Mouse (Mus musculus) ES-Bruce4 (cell line): ENCODE data around the gene Smox.

Experiments used
- CTCF ChIP-seq: IDR thresholded peaks from one replicate; pipeline ENCODE4 v1.8.1; 2011; ENCODE audit warnings: low read depth, low read length
- EP300 ChIP-seq: IDR thresholded peaks from 2 replicates; pipeline ENCODE4 v1.6.1; 2011; ENCODE audit warnings: low read depth, low read length; ENCODE audit not compliant: insufficient read depth
- POLR2A ChIP-seq: IDR thresholded peaks from one replicate; pipeline ENCODE4 v1.8.1; 2011; ENCODE audit warnings: low read length; ENCODE audit not compliant: insufficient read depth

GRCm38 (mm10) chr2:131531271-131531670, 40.0 kb downstream of the Smox start:
- TF ChIP-seq POLR2A (no peak), EP300 (no peak), CTCF (no peak)
